Mouse (Mus musculus) cerebellum, adult 11 months (tissue): ENCODE data around the gene Cask.

ENCODE experiments used
- DNase-seq: peaks from one replicate; pipeline ENCODE4 v3.0.0; 2022

Cask gene

GRCm38 (mm10) chrX:13621473-13621872 is 229.7 kb downstream of the Cask start:
- DNase-seq = no peak

DNA sequence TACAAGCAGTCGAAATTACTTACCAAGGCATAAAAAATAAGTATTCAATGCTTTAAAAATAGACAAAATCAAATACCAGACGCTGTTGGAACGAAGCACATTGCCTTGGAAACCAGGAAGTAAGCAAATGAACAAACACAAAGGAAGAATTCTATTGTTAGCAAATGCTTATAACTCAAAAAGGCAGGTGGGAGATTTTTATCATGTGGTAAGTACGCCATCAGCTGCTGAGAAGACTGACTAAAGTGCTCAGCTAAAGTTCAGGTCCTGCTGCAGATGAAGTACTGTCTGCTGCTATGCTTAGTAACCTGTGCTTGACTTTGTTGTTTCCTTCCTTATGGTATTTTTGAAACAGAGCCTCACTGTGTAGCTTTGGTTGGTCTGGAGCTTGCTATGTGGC is 232.7 kb downstream of the Cask start:
- DNase-seq = no peak

GRCm38 (mm10) chrX:13617294-13617693 is 233.9 kb downstream of the Cask start:
- no peak for DNase-seq

- DNase-seq = no peak
Observed at GRCm38 (mm10) chrX:13616726-13617125, 234.4 kb downstream of the Cask start.

DNA sequence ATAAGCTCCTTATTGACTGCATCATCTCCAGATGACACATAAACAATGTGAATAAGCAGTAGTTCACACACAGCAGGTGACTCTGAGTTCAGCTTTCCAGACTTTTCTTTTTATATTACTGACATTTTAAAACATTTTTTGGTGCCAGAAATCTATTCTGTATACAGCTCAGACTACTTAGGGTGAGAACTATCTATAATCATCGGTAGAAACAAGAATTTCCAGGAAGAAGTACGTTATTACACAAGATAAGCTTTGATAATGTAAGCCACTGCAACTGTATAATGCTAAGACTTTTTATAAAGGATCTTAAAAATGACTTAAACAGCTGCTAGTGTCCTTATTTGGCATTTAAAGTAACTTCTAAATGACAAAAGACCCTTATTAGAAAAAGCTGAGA is 239.1 kb downstream of the Cask start:
- DNase-seq = no peak

DNA sequence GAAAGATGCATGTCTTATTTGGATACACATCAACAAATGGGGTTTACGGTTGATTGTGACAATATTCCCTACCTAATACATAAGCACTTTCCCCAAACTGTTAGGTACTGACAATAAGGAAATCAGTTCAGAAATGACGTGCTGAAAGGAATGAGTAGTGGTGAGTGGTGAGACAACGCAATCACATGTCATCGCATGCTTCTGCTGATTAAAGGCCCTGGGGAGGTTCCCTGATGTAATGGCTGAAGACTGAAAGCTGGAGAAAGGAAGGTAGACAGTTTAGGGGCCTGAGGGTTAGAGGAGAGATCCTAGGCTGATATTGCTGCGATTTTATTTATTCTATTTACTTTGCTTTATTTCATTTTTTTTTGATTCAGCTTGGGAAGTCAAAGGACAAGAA is 240.1 kb downstream of the Cask start:
- no peak for DNase-seq

DNA sequence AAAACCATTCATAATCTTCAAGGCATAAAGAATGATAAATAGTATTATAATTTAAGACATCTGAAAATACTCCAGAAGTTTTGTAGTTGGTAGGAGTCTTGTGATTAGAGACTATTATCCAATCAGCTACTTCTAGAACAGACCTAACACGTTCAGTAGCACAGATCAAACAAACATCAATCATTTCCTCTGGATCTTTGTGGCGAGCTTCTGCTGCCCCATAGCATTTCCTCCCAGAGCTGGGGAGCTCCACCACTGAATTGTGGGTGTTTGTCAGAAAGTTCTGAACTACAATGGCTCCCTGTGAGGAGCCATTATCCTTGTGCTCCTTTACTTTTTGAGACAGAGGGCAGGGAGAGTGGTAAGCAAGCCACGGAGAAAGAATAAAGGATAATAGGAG is 243.4 kb downstream of the Cask start:
- DNase-seq = no peak

- no peak for DNase-seq
Observed at GRCm38 (mm10) chrX:13606741-13607140, 244.4 kb downstream of the Cask start.

DNA sequence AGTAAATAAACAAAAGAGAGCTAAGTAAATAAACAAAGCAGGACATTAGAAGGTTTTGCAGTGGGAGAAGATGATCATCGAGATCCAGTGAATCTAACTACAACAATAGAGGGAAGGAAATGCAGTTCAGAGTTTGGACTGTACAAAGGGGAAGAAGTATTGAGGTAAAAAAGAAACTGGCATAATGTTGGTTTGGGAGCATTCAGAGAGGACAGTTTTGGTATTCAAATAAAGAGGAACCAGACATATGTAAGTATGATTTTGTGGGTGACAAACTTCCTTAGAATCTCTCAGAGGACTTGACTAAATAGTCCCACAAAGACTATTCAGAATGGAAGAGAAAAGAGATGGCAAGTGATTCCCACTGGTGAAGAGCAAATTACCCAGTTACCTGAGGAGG is 251.2 kb downstream of the Cask start:
- no peak for DNase-seq

GRCm38 (mm10) chrX:13599373-13599772 is 251.8 kb downstream of the Cask start:
- DNase-seq = no peak

DNA sequence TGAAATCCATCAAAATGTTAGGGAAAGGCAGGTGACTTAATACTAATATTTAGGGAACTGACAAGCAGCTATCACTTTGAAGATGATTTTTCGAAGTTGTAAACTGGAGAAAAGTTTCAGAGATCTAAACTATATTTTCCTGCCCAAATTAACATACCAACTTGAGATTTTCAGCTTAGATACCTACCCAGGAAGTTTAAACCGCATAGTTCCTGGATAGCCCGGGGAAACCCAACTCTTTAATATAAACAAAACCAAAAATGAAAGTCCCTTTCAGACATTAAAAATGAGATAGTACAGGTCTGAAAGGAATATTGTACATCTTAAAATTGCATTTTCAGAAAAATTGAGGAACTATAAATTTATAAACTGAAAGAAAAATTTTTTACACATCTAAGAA is 273.5 kb downstream of the Cask start:
- DNase-seq = no peak

- no peak for DNase-seq
Observed at GRCm38 (mm10) chrX:13576606-13577005, 274.6 kb downstream of the Cask start.

GRCm38 (mm10) chrX:13574872-13575271 is 276.3 kb downstream of the Cask start:
- DNase-seq = no peak

- DNase-seq = no peak
Observed at GRCm38 (mm10) chrX:13574298-13574697, 276.9 kb downstream of the Cask start.

DNA sequence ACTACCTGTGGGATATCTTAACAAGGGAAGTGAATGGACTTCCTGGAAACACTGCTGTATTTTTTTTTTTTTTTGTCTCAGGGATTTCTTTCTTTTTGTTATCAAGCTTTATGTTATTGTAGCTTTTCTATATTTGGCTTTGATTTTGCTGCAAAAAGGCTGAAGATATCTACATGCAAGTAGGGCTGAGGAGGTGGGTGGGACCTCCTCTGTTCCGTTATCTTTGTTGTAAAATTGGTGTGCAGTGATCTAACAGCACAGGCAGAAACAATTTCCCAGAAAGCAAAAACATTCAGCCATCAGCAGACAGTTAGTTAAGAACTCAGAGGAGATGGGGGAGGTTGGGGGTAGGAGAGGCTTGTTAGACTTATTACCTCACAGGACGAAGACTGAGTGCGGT is 296.7 kb downstream of the Cask start:
- DNase-seq = no peak

- DNase-seq = no peak
Observed at GRCm38 (mm10) chrX:13552288-13552687, 298.9 kb downstream of the Cask start.

DNA sequence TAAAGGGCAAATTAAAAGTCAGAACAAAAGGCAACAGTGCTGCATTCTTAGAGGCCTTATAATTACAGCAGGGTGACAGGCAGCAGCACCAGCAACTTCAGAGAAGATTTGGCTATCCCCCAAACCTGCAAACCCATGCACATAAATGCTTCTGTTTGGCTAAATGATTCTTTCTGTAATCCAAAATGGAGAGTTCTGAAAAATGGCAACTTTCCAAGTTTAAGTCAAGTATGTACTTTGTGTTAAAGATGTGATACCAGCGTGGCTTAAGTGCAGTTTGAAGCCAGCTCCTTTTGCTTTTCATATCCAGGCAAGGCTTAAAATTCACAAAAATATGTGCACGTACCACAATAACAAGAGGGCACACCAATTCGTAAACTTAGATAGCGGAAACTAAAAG is 299.6 kb downstream of the Cask start:
- DNase-seq = no peak

DNA sequence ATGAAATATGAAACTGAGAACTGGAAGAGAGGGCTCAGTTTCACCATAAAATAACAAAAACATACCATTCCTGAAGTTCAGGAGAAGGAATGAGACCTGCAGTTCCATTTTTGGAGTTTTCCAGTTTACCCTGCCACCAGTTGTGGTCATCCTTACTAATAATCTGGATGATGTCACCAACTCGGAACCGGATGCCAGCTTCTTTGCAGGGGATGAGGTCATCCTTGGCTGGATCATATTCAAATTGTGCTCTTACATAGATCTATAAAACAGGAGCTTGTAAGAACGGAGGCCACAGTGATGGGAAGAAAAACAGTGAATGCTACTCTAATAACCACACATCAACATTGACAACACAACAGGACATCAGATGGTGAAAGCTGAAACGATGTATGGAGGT is 302.1 kb downstream of the Cask start:
- no peak for DNase-seq

DNA sequence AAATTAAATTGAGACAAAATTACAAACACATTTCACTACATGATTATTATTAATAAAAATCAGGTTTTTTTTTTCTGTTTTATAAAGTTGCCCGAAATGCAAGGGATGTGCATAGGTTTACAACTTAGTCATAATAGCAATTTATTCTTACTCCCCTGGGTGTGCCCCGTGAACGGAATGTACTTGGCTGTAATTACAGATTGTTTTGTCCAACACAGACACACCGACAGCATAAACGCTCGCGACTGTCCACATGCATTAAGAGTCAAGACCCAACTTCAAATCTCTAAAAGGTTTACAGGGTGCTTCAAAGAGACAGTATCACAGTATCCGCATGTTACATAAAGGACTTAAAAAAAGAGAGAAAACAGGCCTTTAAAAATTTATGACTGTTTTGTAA is 329.9 kb downstream of the Cask start:
- no peak for DNase-seq

GRCm38 (mm10) chrX:13520566-13520965 is 330.6 kb downstream of the Cask start:
- no peak for DNase-seq

- DNase-seq = no peak
Observed at GRCm38 (mm10) chrX:13519408-13519783, 331.8 kb downstream of the Cask start.

- DNase-seq = no peak
Observed at GRCm38 (mm10) chrX:13518781-13519407, 332.3 kb downstream of the Cask start.

GRCm38 (mm10) chrX:13518019-13518418 is 333.1 kb downstream of the Cask start:
- DNase-seq = no peak

GRCm38 (mm10) chrX:13516451-13516850 is 334.7 kb downstream of the Cask start:
- no peak for DNase-seq

DNA sequence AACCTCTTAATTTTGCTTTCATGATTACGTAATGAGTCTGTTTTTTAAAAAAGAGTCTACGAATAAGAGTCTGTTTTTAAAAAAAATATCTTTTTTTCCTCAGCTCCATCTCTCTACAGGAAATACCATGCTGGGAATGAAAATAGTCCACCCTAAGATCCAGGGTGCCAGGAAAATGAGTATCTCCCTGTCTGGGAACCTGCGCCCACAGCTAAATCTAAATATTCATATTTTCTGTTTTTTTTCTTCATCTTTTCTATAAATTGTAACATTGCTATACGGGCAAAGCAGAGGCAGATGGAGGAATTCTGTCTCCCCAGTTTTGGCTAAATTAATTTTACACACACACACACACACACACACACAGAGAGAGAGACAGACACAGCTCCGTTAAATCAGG is 337.3 kb downstream of the Cask start:
- DNase-seq = no peak

DNA sequence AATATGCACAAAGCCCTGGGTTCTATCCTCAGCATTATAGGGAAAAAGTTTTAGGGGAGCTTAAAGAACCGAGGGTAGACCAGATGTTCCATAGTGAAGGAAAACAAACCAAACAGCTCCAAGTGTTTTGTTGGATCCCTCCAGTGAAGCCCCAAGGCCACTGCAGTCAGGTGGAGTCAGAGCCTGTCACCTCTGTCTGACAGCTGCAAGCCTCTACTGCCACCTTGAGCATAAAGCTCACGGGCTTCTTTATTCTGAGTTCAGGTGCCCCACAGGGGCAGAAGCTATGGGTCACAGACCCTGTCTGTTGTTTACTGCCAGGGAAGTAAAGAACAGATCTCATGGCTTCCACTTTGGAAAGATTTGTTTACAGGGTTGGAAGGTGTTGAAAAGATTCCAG is 338.0 kb downstream of the Cask start:
- no peak for DNase-seq
